Mouse (Mus musculus) erythroblast, adult 5-6 weeks (primary cell): ENCODE data around the gene Avil. TPM values are rescaled to one million over a fixed set of nuclear protein-coding genes. Genes with fewer than 3 reads are reported as not detected.
A peak's percentile ranks its signal among the peaks of the same experiment; 100 is the strongest.

ENCODE experiments used
- ATAC-seq: replicated peaks from 2 replicates; pipeline ENCODE4 v1.8.0; 2016; ENCODE audit warnings: moderate number of reproducible peaks, mild to moderate bottlenecking, moderate TSS enrichment, inconsistent platforms; ENCODE audit not compliant: poor library complexity, low FRiP score, severe bottlenecking
- total RNA-seq, 2 experiments: library from RNA; stranded (forward) in 1 of 2; stranded (reverse) in 1 of 2; fragments of 150-400 nt in 1 of 2; fragments of 200-764, 138-1000 nt in 1 of 2; gene quantifications; 2 replicates each; pipeline versions ENCODE4 v1.2.3 to v1.2.4; 2015 to 2017; ENCODE audit warnings: low replicate concordance in 2 of 2

The Avil gene
- total RNA-seq, 2 experiments from 2014 or later: not detected

- ATAC-seq: no peak
Measured at GRCm38 (mm10) chr10:127003806-127004205, 3.3 kb downstream of the Avil start.

DNA sequence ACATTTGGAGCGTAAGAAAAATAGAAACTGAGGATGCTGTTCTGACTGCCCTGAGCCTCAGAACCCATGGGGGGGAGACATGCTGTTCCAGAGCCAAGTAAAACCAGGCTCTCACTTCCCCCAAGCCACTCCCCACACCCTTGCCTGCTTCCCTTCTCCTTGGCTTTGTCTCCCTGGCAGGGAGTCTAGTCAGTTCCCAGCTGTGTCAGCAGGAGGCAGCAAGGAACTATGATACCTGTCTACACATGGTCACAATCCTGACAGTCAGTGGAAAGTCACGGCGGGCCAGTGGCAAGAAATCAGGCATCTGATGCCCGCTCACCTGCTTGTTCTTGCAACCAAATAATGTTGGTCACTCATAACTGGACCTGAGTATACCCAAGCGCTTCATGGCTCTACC is 16.0 kb downstream of the Avil start:
- ATAC-seq: no peak

DNA sequence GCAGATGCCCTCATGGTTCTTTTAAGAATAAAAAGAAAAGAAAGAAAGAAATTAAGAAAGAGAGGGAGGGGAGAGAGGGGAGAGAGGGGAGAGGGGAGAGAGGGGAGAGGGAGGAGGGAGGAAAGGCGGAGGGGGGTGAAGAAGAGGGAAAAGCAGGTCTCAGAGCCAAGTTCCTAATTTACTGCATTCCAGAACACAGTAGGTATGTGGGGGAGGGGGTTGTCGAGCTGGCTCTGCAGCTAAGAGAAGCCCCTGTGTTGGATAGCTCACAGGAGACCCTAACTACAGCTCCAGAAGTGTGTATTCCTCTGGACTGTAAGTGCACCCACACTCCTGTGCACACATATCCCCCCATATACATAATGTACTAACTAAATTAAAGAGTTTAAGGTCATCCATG is 16.6 kb downstream of the Avil start:
- no peak for ATAC-seq

GRCm38 (mm10) chr10:127018422-127018821 is 17.9 kb downstream of the Avil start:
- ATAC-seq: no peak

- peak; percentile 99 for ATAC-seq
Measured at GRCm38 (mm10) chr10:127030336-127031296, 30.1 kb downstream of the Avil start, which contains the start of gene Tsfm. Gene Tsfm (minus strand): TSS chr10:127030840.

DNA sequence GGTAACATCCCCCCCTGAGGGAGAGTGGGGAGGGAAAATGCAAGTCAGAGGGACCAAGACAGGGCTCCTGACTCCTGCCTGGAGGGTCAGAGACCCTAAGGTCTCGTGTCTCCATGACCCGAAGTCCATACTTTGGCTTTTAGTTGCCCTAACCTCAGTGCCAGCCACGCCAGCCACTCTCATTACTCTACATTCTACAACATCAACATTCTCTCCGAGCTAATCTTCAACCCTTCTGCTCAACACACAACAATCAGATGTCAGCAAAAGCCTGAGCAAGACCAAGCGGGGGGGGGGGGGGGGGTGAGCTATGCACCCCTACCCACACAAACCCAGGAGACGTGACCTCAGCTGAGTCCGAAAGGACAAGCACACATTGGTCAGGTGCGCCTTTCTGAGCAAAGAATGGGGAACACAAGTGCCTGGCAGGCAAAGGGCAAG is 32.8 kb downstream of the Avil start:
- ATAC-seq: no peak

DNA sequence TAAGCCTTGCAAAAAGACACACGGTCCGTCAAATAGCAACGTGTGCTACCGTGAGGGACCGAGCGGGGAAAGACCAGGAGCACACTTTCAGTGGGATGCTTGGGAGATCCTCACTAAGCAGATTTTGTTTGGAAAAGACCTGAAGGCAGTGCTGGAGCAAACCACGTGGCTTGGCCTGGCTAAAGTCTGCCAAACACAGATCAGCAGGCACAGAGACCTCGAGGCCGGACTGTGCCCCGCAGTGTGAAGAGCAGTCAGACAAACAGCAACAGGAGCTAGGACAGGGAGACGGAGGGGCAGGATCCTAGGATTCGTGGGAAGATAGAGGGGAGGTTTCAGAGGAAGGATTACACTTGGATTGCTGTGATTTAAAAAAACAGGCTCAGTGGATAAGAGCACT is 35.8 kb downstream of the Avil start:
- ATAC-seq: no peak

DNA sequence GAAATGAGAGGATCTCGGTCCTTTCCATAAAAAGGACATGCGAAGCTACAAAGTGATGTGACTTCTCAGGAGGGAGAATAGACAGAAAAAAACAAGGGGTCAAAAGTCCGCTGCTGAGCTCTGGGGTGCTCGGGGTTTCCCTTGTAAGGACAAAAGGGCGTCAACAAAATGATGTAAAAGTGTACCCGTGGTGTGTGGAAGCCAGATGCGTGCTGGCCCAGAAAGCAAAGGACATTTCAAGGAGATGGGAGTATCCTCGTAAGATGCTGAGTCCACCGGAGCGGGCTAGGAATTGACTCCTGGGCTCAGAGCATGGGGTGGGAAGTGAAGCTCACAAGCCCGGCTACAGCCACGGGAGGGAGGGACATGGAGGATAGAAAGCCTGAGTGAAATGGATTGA is 37.1 kb downstream of the Avil start:
- ATAC-seq: no peak

DNA sequence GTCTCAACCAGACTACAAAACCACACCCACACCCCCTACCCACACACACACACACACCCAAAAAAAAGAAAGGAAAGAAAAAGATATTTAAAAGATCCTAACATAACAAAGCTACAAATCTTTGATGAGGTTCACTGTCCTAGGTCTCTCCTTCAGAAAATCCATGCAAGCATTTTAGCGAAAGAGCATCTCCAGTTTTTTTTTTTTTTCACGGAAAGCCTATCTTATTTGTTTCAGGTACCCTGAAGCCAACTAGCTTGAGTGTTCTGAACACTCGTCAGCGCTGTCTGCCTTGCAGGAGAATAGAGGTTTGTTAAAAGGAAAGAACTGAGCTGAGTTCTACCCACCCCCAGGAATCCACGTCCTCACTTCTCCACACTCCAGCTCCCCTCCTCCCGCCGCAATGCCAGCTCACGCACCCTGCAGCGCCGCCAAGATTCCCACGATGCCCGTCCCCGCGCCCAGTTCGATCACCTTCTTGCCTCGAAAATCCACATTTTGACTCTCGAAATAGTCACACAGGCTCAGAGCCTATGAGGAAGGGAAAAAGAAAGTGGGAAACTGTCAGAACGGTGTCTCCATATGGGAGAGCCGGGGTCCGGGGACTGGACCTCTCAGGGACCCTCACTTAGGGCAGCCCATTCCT is 40.2 kb downstream of the Avil start:
- no peak for ATAC-seq

GRCm38 (mm10) chr10:127041274-127041766 is 40.8 kb downstream of the Avil start, which contains the start of the genes Mettl1 and Eef1akmt3:
Gene Mettl1 (plus strand): TSS chr10:127041414.
Gene Eef1akmt3 (minus strand): TSS chr10:127041513.
- peak; percentile 36 for ATAC-seq

DNA sequence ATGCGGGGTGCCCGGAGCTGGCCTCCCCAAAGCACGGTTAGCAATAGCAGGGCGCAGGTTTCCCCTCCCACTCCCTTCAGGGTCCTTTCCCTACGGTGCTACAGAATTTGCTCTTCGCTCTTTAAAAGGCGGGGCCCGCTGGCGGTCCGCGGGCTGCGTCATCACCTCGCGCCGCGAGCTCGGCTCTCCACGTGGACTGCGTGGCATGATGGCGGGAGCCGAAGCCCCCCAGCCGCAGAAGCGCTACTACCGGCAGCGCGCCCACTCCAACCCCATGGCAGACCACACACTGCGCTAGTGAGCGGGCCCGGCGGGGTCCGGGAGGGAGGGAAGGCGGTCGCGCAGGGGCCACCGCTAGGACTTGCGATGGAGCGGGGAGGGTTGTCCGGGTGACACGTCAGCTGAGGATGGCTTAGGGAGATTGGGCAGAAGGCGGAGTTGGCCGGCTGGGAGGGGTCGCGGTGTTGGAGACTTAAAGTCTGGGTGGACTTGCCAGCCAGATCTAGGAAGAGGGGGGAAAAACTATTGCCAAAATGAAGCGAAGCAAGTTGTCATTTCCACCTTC is 41.3 kb downstream of the Avil start:
- peak; percentile 59 for ATAC-seq

GRCm38 (mm10) chr10:127042468-127043115 is 42.1 kb downstream of the Avil start:
- ATAC-seq: no peak

DNA sequence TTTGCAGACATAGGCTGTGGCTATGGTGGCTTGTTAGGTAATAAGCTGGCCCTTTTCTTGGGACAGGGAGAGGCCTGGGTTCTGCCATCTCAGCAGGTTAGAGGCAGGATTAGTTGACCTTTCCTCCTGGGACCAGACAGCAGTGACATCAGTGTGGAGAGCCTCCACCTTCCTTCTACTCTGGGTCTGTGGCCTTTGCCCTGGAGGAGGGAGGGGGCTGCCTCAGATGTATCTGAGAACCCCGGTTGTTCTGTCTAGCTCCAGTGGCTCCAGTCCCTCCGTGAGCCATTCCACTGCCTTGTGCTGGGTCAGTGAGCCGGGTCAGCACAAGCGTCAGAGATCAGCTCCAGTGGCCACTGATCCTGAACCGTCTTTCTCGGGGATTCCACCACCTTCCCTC is 42.7 kb downstream of the Avil start:
- no peak for ATAC-seq

DNA sequence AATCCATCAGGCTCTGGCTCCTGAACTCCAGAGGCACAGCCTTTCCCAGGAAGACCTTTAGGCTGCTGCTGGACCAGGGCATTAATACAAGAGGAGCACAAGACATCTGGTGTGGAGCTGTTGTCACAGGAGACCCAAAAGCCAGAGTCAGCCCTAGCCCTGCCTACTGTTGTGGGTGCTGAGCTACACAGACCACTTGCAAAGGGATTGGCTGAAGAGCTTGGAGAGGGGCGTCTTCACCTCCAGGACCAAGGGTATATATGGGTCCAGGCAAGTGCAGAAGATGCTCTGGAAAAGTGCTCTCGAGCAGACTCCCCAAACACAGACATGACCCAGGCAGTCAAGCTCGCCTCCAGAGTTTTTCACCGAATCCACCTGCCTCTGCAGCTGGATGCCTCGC is 47.4 kb downstream of the Avil start, which contains the start of gene Cyp27b1:
Gene Cyp27b1 (plus strand): TSS at position 297 of the 400 bp plus-strand sequence.
- ATAC-seq: no peak

GRCm38 (mm10) chr10:127048608-127049394 is 48.3 kb downstream of the Avil start:
- no peak for ATAC-seq

GRCm38 (mm10) chr10:127049395-127050118 is 49.0 kb downstream of the Avil start:
- no peak for ATAC-seq

DNA sequence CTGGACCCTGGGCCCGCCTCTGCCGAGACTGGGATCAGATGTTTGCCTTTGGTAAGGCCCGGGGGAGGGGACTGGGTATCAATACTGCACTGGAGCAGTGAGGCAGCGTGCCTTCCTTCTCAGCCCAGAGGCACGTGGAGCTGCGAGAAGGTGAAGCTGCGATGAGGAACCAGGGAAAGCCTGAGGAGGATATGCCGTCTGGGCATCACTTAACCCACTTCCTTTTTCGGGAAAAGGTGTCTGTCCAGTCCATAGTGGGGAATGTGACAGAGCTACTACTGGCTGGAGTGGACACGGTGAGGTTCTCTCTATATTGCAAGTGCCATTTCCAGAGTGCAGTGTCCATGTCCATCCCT is 49.6 kb downstream of the Avil start:
- no peak for ATAC-seq

GRCm38 (mm10) chr10:127054646-127055045 is 54.1 kb downstream of the Avil start:
- no peak for ATAC-seq
